Mouse (Mus musculus): ENCODE results near the gene Lmo4. TPM values are rescaled to one million over a fixed set of nuclear protein-coding genes. Genes with fewer than 3 reads are reported as not detected.

Lmo4 gene
- total RNA-seq, 2 experiments from 2014 or later: 278 to 308 TPM

DNA sequence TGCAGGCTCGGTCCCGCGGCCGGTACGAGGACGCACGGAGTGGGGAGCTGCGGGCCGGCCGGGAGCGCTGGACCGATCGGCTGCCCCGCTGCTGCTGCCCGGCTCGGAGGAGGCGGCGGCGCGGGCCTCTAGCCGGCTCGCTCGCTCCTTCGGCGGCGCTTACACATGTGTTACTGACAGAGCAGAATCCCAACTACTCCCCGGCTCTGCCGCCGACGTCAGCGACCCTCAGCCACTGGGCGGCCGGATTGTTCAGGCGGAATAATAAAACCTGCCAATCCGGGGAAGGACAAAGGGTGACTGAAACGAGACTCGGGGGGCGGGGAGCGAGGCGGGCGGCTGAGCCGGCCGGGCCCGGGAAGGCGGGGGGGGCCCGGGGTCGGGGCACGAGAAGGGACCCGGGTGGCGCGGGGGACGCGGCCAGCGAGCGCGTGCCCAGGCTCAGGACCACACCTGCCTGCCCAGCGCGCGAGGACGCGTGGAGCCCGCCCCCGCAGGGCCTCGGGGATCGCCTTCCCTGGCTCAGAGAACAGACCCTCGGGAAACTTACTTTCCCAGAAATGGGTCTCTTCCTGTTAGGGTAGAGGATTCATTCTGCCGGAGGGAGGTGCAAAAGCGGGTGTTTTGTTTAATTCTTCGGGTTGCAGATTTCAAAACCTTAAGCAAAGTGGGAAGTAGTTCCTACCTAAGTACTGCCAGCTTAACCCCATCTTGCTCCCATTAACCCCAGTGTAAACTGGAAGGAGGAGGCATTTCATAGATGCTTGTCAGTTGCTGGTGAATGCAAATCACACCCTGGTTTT is 532 bp upstream of the Lmo4 start:
- peak; percentile 89 to 93 for DNase-seq (ENCODE audit: low spot score in 2 of 2)

DNA sequence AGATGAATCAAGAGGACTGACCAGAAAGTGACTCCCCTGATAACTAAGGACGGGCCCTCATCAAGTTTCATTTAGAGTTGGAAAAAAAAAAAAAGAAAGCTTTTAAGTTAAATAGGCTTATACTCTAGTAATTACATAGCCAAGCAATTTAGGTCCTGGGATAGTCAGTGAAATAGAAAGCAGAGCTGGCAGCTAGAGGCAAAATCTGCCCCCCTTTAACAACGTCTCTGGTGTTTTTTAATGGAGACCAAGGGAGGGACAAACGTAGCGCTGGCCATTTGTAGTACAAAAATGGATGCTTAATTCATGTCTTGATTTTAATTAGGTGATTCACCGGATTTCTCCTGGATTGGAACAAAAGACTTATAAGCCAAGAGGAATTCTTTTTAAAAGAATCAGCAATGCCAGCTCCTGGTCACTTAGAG is 1.0 kb downstream of the Lmo4 start:
- no peak for DNase-seq (ENCODE audit: low spot score in 2 of 2)

DNA sequence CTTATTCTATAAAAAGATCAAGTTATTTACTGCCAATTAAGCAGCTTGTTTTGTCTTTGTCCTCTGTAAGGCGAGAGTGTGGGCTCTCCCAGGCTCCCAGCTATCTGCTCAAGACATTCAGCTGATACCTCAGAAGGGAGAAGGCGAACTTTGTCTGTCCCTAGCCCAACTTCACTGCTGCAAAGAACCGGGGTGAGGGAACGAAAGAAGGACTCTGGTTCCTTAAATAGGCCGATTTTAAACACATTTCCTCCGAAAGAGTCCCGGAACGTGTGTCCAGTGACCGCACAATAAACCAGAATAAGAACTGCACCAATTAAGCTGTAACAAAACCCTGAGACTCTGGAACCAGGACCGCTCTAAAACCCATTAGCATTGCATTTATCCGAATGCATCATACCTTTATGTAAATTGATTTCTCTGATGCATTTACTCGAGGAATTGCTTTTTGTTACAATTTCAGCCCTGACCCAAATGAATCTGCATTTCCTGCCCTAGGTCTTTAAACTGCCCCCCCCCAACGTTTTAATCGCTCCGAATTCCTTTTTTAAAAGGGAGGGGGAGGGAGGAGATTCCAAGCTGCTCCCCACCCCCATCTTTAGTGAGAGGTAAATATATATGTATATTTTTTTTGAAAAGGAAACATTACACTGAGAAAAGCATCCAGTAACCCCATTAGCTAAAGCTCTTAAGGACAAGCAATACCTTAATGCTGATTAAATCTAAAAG is 1.6 kb downstream of the Lmo4 start:
- DNase-seq (ENCODE audit: low spot score in 2 of 2): no peak

DNA sequence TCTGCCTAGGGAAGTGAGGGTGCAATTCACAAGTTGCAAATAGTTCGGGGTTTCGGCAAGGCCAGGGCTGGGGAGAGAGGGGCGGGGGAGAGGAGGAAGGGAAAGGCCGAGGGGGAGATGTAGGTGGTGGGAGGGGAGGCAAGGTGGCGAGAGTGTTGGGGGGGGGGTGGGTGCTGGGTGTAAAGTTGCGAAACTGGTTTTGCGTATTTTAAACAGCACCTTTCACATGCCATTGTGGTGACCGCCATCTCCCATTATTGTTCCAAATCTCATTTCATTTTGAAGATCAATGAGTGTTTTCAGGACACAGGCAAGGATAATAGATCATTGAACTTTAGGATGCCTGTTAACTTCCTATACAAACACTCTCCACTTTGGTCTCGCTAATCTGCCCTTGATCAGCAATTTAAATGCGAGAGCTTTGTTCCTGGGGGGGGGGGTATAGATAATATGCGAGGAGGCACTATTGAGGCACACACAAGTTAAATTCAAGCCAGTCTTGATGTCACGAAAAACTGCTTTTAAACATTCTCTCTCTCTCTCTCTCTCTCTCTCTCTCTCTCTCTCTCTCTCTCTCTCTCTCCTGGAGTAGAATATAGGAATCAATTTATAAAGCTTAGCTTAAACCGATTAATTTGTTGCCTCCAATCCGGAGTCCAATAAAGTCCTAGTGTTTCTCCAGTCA is 2.3 kb downstream of the Lmo4 start:
- no peak for DNase-seq (ENCODE audit: low spot score in 2 of 2)

DNA sequence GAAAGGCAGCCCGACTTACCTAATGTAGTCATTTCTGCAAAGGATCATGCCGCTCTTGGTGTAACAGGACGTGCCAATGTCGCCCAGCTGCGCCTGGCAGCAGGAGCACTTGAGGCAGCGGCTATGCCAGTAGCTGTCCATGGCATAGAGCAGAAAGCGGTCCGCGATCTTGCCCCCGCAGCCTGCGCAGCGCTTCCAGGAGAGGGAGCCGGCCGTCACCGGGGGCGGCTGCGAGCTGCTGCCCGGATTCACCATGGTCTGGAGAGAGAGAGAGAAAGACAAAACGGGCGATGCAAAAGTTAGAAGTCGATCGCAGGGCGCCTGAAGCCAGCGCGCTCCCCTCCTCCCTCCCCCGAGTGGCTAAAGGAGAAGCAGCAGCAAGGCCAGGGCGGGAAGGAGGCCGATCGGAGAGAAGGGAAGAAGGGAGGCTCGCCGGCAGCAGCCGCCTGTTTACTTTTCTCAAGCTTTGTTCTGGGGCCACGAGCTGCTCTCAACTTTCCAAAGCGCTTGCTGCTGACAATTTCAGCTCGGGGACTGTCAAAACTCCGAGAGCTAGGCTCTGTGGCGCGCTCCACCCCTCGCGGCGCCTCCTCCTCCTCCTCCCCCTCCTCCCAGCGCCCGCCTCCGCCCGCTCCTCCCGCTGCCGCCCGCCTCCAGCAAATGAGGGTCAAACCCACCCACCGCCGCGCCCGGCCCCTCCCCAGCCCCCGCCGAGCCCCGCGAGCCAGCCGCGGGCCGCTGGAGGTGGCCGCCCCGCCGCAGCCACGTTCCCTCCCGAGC is 3.0 kb downstream of the Lmo4 start:
- DNase-seq (ENCODE audit: low spot score in 2 of 2): peak; percentile 57 to 68

DNA sequence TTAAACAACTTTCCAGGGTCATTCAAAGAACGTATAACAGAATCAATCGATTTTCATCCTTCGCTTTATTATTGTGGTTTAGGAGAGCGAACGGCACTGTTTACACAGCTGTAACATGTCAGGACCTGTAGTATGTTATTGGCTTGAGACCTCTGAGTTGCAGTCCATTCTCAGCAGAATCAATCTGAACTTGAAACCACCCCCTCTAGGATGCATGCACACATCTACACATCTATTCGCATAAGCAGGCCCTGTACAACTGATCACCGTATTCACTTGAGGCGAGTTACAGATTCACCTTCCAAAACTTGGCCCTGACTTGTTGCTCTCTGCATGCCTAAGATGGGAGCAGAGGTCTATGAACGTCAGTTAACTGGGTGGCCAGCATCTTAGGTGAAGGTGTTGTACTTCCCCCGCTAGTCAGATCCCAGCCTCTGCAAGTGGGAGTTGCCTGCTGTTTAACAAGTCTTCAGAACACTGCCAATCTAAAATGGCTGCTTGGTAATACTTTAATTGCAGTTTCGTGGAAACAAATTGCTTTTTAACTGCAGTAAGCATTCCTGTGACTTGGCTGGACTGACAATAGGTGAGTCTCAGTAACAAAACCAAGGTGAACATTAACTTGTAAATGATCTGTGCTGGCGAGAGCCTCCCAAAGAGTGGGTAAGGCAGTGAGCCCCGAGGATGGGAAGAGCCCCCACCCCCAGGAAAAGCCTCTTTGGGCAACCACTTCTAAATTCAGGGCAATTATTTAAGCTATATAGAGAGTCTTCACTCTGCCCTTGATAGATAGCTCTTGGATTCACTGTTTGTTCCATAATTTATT is 19.5 kb downstream of the Lmo4 start:
- DNase-seq (ENCODE audit: low spot score in 2 of 2): no peak

DNA sequence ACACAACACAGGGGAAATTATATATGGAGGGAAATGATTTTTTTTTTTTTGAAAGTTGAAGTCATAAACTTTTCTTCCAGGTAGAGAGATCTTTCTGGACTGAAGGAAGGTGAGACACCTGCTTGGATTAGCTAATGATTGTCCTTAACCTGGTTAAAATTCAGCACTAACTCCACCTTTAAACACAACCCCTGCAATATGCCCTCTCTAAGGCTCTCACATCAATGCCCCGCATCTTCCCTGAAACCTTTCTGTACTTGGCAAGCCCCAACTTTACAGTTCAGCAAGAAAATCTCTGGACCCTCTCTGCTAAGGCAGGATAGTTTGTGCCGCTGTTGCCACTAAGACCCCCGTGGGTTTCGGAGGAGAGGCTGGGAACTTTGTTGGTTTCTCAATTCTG is 20.1 kb downstream of the Lmo4 start:
- no peak for DNase-seq (ENCODE audit: low spot score in 2 of 2)

DNA sequence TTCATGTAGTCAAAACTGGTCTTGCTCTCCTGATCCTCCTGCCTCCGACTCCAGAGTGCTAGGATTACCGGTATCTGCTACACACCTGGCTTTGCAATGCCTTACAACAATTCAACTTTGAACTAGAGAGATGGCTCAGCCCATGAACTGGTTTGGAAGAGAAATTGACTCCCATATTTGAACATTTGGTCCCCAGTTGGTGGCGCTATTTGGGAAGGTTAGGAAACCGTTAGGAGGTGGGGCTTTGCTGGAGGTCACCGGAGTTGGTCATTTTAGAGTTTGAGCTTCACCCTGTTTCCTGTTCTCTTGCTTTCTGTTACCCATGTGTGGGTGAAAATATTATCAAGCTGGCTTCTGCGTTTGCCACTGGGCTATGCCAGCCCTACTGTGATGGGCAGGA is 22.8 kb downstream of the Lmo4 start:
- DNase-seq (ENCODE audit: low spot score in 2 of 2): no peak

DNA sequence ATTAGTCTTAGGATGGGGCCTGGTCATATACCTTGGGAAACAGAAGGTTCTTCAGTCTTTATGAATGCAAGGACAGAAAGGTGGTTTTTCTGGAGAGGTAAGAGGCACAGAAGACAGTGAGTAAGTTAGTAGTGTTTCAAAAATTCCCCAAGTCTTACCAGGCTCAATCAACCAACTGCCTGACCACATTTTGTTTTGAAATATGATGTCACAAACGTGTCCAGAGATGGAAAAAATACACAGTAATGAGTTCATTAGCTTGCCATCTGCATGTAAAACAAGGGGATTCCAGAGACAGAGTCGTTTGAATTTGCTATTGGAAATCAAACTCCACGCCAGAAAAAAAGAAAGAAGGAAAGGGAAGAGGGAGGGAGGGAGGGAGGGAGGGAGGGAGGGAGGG is 26.1 kb downstream of the Lmo4 start:
- no peak for DNase-seq (ENCODE audit: low spot score in 2 of 2)

DNA sequence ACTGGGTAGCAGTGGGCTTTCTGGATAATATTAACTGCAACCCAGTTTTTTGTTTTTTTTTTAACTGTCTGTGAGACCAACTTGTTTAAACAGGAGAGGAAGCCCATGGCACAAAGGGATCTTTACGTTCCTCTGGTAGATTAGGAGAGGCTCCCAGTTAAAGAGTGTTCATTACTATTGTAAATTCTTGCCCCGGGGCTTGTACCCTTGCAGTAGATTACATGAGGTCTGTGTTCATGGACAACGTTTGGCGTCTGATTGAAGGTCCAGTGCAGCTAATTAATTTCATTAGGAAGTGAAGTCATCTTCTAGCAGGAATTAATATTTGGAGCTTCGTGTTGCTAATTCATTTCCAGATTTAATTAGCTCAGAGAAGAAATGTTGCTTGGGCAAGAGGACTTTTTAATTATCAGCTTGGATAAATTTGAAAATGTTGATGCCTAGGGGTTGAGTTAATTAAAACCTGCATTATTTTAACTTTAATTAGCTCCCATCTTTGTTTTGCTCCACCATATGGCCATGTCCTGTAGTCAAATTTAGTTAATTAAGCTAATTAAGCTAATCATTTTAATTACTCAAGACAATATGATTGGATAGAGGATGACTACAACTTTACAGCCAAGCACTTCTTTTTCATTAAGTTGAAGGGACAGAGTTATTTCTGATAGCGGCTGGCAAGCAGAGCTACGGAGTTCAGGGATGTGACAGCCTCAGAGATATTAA is 31.0 kb downstream of the Lmo4 start:
- DNase-seq (ENCODE audit: low spot score in 2 of 2): no peak

DNA sequence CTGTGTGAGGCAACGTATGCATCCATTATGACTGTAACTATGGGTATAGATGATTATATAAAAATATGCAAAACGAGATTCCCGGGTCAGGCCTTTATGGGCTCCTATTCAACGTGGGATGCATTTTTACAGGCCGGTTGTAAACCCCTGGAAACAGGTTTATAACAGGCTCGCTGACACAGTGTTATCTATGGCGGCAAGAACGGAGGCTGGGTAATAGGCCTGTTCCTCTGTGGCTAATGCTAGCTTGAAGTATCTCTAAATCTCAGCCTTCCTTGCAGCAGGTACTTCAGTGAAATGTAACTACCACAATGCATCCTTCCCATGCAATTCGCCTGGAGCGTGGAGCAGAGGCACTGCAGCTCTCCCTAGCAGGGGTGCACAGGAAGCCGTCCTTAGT is 31.9 kb downstream of the Lmo4 start:
- DNase-seq (ENCODE audit: low spot score in 2 of 2): no peak

DNA sequence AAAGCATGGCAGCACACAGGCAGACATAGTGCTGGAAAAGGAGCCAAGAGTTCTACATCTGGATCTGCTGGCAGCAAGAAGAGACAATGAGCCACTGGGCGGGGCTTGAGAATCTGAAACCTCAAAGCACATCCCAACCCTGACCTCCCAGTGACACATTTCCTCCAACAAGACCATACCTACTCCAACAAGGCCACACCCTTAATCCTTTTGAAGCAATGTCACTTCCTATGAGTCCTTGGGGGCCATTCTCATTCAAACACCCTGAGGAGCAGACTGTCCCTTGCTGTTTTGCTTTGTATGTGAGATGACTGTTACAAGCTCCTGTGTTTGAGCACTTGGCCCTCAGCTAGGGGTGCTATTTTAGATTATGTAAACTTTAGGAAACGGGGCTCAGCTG is 33.3 kb downstream of the Lmo4 start:
- no peak for DNase-seq (ENCODE audit: low spot score in 2 of 2)

DNA sequence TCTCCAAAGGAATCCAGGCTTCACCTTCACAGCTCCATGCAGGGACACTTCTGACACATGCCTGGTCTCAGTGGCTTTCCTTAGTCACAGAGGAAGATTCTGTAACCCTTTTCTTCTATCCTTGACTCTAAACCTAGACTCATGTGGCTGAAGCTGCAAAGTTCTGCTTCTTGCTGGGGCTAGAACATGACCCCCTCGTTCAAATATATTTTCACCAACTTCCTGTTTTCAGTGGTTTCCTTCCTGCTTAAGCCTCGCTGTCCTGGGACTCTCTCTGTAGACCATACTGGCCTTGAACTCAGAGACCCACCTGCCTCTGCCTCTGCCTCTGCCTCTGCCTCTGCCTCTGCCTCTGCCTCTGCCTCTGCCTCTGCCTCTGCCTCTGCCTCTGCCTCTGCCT is 34.5 kb downstream of the Lmo4 start:
- DNase-seq (ENCODE audit: low spot score in 2 of 2): no peak

DNA sequence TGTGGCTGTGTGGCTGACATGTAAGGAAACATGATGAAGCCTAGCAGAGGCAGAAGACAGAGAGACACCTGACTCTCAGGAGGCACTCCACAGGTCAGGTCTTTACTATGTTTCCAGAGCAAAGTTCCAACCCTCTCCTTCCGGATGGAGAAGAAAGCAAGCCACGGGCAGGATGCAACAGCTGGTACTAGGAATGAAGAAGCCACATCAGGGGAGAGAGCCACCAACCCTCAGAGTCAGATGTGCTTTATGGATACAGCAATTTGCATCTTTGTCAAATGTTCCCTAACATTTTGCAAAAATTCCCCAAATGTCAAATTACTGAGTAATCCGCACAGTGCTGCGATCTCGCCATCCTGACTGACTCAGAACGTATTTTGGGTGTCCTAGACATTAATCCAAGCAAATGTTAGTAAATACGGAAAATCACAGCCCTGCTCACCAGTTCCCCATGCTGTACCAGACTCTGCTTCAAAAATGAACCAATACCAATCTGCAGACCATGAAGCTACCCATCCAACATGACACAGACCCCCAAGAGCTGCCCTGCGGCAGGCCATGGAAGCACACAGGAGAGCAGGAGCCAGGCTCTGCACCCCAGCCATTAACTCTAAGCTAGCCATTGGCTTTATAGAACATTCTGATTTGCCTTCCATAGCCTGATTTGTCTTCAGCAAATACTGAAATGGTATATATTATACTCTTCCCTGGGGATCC is 38.4 kb downstream of the Lmo4 start:
- DNase-seq (ENCODE audit: low spot score in 2 of 2): no peak

DNA sequence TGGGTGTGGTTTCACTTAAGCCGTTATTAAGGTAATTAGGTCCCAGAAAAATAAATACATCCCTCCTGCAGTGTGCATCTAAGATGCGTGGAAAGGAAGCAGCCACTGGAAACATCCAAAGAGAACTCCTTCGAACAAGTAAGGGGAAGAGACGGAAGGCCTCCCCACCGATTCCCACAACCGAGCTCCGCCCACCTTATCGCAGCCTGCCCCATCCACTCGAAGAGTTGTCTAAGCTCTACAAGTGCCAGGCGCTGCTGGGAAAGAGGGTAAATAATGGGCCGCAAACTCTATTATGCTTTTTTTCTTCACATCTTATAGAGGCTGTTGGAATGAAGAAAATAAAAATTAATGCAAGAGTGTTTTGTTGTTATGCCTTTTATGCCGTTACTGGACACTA is 39.6 kb downstream of the Lmo4 start:
- DNase-seq (ENCODE audit: low spot score in 2 of 2): no peak

DNA sequence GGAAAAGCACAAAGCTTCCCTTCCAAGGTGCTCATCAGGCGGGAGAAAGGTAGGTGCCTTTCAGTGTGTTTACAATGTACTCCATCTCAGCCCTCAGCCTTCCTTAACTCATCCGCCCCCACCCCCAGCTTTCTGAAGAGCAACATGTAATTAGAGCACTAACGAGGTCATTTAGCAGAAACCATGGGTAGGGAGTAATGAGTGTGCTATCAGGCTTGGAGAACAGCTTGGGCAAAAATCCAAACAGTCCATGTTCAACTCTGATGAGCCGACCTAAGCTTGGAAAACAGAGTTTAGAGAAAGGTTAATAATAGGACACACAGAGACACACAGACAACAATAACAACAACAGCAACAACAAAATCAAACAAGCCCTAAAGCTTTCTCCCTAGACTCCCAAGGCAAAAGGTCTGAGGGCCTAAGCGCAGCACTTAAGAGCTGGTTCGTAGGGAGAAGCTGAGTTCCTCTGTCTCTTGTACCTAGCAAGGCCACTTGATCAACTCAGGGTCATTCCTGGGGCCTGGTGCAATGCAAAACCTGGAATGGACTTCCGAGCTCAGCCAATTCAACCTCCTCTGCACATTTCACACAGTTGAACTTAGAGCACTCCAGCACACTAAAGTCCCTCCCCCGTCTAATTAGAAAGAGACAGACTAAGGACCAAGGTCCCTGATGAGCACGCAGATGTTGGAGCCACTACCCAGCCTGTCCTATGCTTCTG is 40.2 kb downstream of the Lmo4 start:
- no peak for DNase-seq (ENCODE audit: low spot score in 2 of 2)

DNA sequence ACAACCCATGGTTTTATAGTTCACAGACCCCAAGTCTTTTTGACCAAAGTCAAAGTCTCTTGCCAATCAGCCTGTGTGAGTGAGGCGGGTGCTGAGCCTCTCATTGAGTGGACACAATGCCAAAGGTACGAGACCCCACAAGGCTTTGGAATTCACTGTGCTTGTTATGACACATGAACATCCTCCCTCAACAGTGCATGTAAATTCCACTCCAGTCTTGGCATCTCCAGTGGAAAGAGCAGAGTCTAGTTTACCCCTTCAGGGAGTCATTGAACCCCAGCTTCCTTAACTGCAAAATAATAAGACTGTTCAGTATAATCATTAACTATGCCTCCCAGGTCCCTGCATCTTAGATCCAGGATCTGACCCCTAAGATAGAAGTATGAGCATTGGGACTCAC is 41.3 kb downstream of the Lmo4 start:
- DNase-seq (ENCODE audit: low spot score in 2 of 2): no peak

DNA sequence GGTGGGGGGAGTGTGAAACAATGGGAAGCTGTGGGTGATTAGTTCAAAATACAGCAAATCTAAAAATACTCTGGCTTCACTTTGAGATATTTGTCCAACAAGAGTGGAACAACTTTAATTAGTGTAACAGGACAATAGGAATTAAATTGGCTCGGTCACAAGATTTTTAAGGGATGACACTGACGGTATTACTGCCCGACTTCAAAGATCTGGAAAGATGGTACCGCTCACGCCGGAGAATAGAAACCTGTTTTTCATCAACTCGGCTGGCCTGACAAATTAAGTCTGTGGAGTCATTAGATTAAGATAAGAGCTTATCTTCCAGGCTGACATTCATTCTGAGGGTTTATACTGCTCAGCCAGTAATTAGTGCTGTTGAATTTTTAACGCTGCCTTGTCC is 42.9 kb downstream of the Lmo4 start:
- DNase-seq (ENCODE audit: low spot score in 2 of 2): no peak

DNA sequence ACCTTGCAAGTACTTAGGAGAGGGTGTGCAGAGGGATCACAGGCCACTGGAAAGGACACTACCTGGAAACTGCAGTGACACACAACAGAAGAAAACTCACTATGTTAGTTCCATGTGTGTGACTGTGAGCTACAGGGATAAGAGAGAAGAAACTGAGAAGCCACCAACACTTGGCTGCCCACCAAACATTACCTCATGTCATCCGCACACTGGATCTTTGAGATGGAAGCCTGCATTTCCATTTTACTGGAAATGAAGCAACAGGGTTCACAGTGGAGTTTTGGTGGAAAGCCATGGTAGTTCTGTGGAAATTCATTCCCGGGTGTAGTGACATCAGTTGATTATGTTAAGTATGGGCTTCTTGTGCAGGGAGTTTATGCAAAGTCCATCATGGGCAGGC is 43.8 kb downstream of the Lmo4 start:
- DNase-seq (ENCODE audit: low spot score in 2 of 2): no peak
